Mouse (Mus musculus): Measurements from ENCODE around the gene Cluh. TPM values are rescaled to one million over a fixed set of nuclear protein-coding genes. Genes with fewer than 3 reads are reported as not detected.
A peak's percentile ranks its signal among the peaks of the same experiment; 100 is the strongest.

Gene Cluh
- polyA plus RNA-seq (2015; fragmentation: Nextera tagmentation; extraction: Ambion mirVana) = 16.4 and 18.1 TPM in 2 replicates

GRCm38 (mm10) chr11:74649095-74649646 lies at the start of gene Cluh:
Gene Cluh (plus strand): TSS chr11:74649495.
- Histone ChIP-seq H3K9ac (ENCODE audit: low read depth, low read length) (peak within 1 kb of the TSS; percentile 84), H3K4me3 (ENCODE audit: low read depth, low read length) (peak within 1 kb of the TSS; percentile 94), H3K4me1 (ENCODE audit: control insufficient read depth, insufficient read depth, low read length) (peaks cover 23% of the 10 kb centered on the region), H3K27ac (ENCODE audit: low read length) (peak within 1 kb of the TSS; percentile 72), H3K9me3 (replicated peaks; ENCODE audit: control insufficient read depth, low read length, poor library complexity, severe bottlenecking) (no peaks in the 10 kb centered on the region), H3K4me2 (ENCODE audit: low read length) (peak within 1 kb of the TSS; percentile 92), H3K27me3 (ENCODE audit: control insufficient read depth, insufficient read depth, low read depth, low read length) (no peaks in the 10 kb centered on the region), H3K36me3 (ENCODE audit: control insufficient read depth, insufficient read depth, low read length) (no peaks in the 10 kb centered on the region)
- peak; percentile 89 for ATAC-seq
- 0% methylated on average over 53 of the region's 58 CpGs for WGBS

GRCm38 (mm10) chr11:74602286-74602685 lies 47.0 kb upstream of the Cluh start:
- H3K27ac ChIP-seq (ENCODE audit: low read length) = no peak overlapping the region
- H3K27me3 ChIP-seq (ENCODE audit: control insufficient read depth, insufficient read depth, low read depth, low read length) = no peaks in the 10 kb centered on the region
- no peak overlapping the region for H3K9ac ChIP-seq (ENCODE audit: low read depth, low read length)
- ATAC-seq = no peak
- H3K4me1 ChIP-seq (ENCODE audit: control insufficient read depth, insufficient read depth, low read length) = no peaks in the 10 kb centered on the region
- H3K4me3 ChIP-seq (ENCODE audit: low read depth, low read length) = no peak overlapping the region
- no peaks in the 10 kb centered on the region for H3K36me3 ChIP-seq (ENCODE audit: control insufficient read depth, insufficient read depth, low read length)
- no peak overlapping the region for H3K4me2 ChIP-seq (ENCODE audit: low read length)
- H3K9me3 ChIP-seq (replicated peaks; ENCODE audit: control insufficient read depth, low read length, poor library complexity, severe bottlenecking) = no peaks in the 10 kb centered on the region
- 87% methylated on average over 1 of the region's 1 CpGs for WGBS

- 29% methylated on average over 5 of the region's 5 CpGs for WGBS
- Histone ChIP-seq H3K9ac (ENCODE audit: low read depth, low read length) (no peak overlapping the region; the same call in 1 of the 2 replicates), H3K4me2 (ENCODE audit: low read length) (peak overlapping the region; percentile 95; the same call in 1 of the 2 replicates), H3K27me3 (ENCODE audit: control insufficient read depth, insufficient read depth, low read depth, low read length) (peaks cover 26% of the 10 kb centered on the region), H3K4me3 (ENCODE audit: low read depth, low read length) (no peak overlapping the region; the same call in 1 of the 2 replicates), H3K9me3 (replicated peaks; ENCODE audit: control insufficient read depth, low read length, poor library complexity, severe bottlenecking) (no peaks in the 10 kb centered on the region), H3K36me3 (ENCODE audit: control insufficient read depth, insufficient read depth, low read length) (no peaks in the 10 kb centered on the region), H3K27ac (ENCODE audit: low read length) (no peak overlapping the region), H3K4me1 (ENCODE audit: control insufficient read depth, insufficient read depth, low read length) (peaks cover 8% of the 10 kb centered on the region)
- ATAC-seq = no peak
These were observed 39.2 kb upstream of the Cluh start for GRCm38 (mm10) chr11:74610068-74610467.

GRCm38 (mm10) chr11:74610545-74611176 lies 38.6 kb upstream of the Cluh start, which contains the start of gene Rap1gap2:
Gene Rap1gap2 (minus strand): TSS chr11:74610915.
- H3K9me3 ChIP-seq (replicated peaks; ENCODE audit: control insufficient read depth, low read length, poor library complexity, severe bottlenecking) = no peaks in the 10 kb centered on the region
- H3K4me3 ChIP-seq (ENCODE audit: low read depth, low read length) = peak within 1 kb of the TSS; percentile 49
- H3K4me2 ChIP-seq (ENCODE audit: low read length) = peak within 1 kb of the TSS; percentile 95
- ATAC-seq = peak; percentile 51; the same call in 1 of the 2 replicates
- H3K27ac ChIP-seq (ENCODE audit: low read length) = no peak within 1 kb of the TSS
- peak within 1 kb of the TSS; percentile 74 for H3K9ac ChIP-seq (ENCODE audit: low read depth, low read length)
- H3K27me3 ChIP-seq (ENCODE audit: control insufficient read depth, insufficient read depth, low read depth, low read length) = peaks cover 26% of the 10 kb centered on the region
- whole genome bisulfite sequencing = 1% methylated on average over 50 of the region's 50 CpGs
- no peaks in the 10 kb centered on the region for H3K36me3 ChIP-seq (ENCODE audit: control insufficient read depth, insufficient read depth, low read length)
- H3K4me1 ChIP-seq (ENCODE audit: control insufficient read depth, insufficient read depth, low read length) = peaks cover 8% of the 10 kb centered on the region

DNA sequence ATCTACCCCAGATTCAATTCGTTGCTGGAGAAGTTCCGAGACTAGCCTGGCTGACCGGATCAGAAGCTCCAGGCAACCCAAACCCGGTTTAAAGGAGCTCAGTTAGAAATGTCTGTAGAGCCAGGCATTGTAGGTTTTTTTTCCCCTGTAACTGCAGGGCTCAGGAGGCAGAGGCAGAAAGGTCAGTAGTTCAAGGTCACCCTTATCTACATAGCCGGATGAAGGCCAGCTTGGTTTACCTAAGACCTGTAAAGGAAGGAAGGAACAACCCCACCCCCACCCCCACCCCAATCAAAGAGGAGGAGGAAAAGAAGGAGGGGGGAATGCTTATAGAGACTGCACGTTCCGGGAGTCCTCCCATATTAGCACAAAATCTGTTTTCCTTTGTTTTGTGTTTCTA lies 37.9 kb upstream of the Cluh start:
- ATAC-seq = no peak
- no peaks in the 10 kb centered on the region for H3K9me3 ChIP-seq (replicated peaks; ENCODE audit: control insufficient read depth, low read length, poor library complexity, severe bottlenecking)
- H3K9ac ChIP-seq (ENCODE audit: low read depth, low read length) = no peak overlapping the region
- no peak overlapping the region for H3K4me2 ChIP-seq (ENCODE audit: low read length)
- H3K4me1 ChIP-seq (ENCODE audit: control insufficient read depth, insufficient read depth, low read length) = peaks cover 8% of the 10 kb centered on the region
- no peak overlapping the region for H3K27ac ChIP-seq (ENCODE audit: low read length)
- H3K27me3 ChIP-seq (ENCODE audit: control insufficient read depth, insufficient read depth, low read depth, low read length) = peaks cover 26% of the 10 kb centered on the region
- no peaks in the 10 kb centered on the region for H3K36me3 ChIP-seq (ENCODE audit: control insufficient read depth, insufficient read depth, low read length)
- WGBS = 18% methylated on average over 7 of the region's 7 CpGs
- H3K4me3 ChIP-seq (ENCODE audit: low read depth, low read length) = no peak overlapping the region; the same call in 1 of the 2 replicates

- Histone ChIP-seq H3K4me1 (ENCODE audit: control insufficient read depth, insufficient read depth, low read length) (peaks cover 8% of the 10 kb centered on the region), H3K4me3 (ENCODE audit: low read depth, low read length) (no peak overlapping the region), H3K9ac (ENCODE audit: low read depth, low read length) (no peak overlapping the region), H3K27me3 (ENCODE audit: control insufficient read depth, insufficient read depth, low read depth, low read length) (peaks cover 26% of the 10 kb centered on the region), H3K4me2 (ENCODE audit: low read length) (no peak overlapping the region), H3K36me3 (ENCODE audit: control insufficient read depth, insufficient read depth, low read length) (no peaks in the 10 kb centered on the region), H3K9me3 (replicated peaks; ENCODE audit: control insufficient read depth, low read length, poor library complexity, severe bottlenecking) (no peaks in the 10 kb centered on the region), H3K27ac (ENCODE audit: low read length) (no peak overlapping the region)
- ATAC-seq = no peak
- WGBS = 63% methylated on average over 4 of the region's 4 CpGs
These were observed 35.9 kb upstream of the Cluh start for GRCm38 (mm10) chr11:74613428-74613827.

GRCm38 (mm10) chr11:74615571-74615970 lies 33.7 kb upstream of the Cluh start:
- H3K4me1 ChIP-seq (ENCODE audit: control insufficient read depth, insufficient read depth, low read length) = peaks cover 14% of the 10 kb centered on the region

DNA sequence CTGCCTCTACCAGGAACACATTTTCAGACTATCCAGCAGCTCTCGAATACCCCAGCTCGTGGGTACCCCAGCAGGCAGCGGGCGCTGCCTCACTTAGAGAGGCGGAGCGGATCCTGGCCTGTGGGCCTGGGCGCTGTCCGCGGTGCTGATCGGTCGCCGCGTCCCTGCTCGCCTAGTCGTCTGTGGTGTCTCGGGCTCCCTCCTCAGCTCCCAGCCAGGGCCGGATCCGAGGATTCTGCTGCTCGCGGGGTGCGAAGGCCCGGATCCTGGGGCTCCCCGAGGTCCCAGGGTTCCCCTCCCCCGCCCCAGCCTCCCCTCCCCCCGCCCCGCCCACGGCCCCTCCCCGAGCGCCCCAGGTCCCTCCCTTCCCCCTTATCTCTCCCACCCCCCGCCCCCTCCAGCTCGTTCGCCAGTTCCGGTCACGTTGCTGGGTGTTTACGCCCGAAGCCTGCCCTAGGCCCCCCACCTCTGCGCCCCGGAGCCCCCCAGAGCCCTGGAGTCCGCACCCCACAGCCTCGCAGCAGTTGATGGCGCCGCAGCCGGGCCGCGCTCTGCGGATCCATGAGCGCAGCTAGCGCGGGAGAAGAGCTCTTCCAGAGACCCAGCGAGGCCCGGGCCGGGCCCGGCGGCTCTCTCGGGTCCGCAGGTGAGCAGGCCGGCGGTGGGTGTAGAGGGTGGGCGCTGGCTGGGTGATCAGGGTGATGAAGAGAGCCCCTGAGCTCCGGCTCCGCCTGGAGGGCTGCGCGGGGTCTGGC lies 29.9 kb upstream of the Cluh start, which contains the start of gene Ccdc92b:
Gene Ccdc92b (plus strand): TSS at position 405 of the 755 bp plus-strand sequence.
- Histone ChIP-seq H3K27ac (ENCODE audit: low read length) (peak within 1 kb of the TSS; percentile 25), H3K4me3 (ENCODE audit: low read depth, low read length) (peak within 1 kb of the TSS; percentile 79), H3K9ac (ENCODE audit: low read depth, low read length) (peak within 1 kb of the TSS; percentile 92), H3K27me3 (ENCODE audit: control insufficient read depth, insufficient read depth, low read depth, low read length) (peaks cover under 1% of the 10 kb centered on the region), H3K9me3 (replicated peaks; ENCODE audit: control insufficient read depth, low read length, poor library complexity, severe bottlenecking) (no peaks in the 10 kb centered on the region), H3K4me2 (ENCODE audit: low read length) (peak within 1 kb of the TSS; percentile 72), H3K4me1 (ENCODE audit: control insufficient read depth, insufficient read depth, low read length) (peaks cover 11% of the 10 kb centered on the region), H3K36me3 (ENCODE audit: control insufficient read depth, insufficient read depth, low read length) (no peaks in the 10 kb centered on the region)
- peak; percentile 88 for ATAC-seq
- WGBS = 1% methylated on average over 50 of the region's 63 CpGs

More at GRCm38 (mm10) chr11:74615571-74615970, 33.7 kb upstream of the Cluh start:
- WGBS = 50% methylated on average over 5 of the region's 5 CpGs
- H3K27me3 ChIP-seq (ENCODE audit: control insufficient read depth, insufficient read depth, low read depth, low read length) = peaks cover 18% of the 10 kb centered on the region
- no peak overlapping the region for H3K4me3 ChIP-seq (ENCODE audit: low read depth, low read length)
- no peak overlapping the region for H3K9ac ChIP-seq (ENCODE audit: low read depth, low read length)
- H3K9me3 ChIP-seq (replicated peaks; ENCODE audit: control insufficient read depth, low read length, poor library complexity, severe bottlenecking) = no peaks in the 10 kb centered on the region
- no peak overlapping the region for H3K27ac ChIP-seq (ENCODE audit: low read length)
- ATAC-seq = no peak
- H3K36me3 ChIP-seq (ENCODE audit: control insufficient read depth, insufficient read depth, low read length) = no peaks in the 10 kb centered on the region
- no peak overlapping the region for H3K4me2 ChIP-seq (ENCODE audit: low read length)
